Mouse (Mus musculus): ENCODE results near the gene Srl.
A peak's percentile ranks its signal among the peaks of the same experiment; 100 is the strongest.

- TF ChIP-seq POLR2A (IDR thresholded peaks at IDR 0.05; ENCODE audit: extremely low read depth, insufficient read depth, low read length) (peak; percentile 58; the same call in 1 of the 2 replicates), CTCF (IDR thresholded peaks at IDR 0.05; ENCODE audit: extremely low read depth, insufficient read depth, low read length) (no peak)
Measured at GRCm38 (mm10) chr16:4472687-4473086, 68.9 kb downstream of the Srl start.
